ENCODE assay signal across 8 mouse cellular contexts in the genomic region with DNA sequence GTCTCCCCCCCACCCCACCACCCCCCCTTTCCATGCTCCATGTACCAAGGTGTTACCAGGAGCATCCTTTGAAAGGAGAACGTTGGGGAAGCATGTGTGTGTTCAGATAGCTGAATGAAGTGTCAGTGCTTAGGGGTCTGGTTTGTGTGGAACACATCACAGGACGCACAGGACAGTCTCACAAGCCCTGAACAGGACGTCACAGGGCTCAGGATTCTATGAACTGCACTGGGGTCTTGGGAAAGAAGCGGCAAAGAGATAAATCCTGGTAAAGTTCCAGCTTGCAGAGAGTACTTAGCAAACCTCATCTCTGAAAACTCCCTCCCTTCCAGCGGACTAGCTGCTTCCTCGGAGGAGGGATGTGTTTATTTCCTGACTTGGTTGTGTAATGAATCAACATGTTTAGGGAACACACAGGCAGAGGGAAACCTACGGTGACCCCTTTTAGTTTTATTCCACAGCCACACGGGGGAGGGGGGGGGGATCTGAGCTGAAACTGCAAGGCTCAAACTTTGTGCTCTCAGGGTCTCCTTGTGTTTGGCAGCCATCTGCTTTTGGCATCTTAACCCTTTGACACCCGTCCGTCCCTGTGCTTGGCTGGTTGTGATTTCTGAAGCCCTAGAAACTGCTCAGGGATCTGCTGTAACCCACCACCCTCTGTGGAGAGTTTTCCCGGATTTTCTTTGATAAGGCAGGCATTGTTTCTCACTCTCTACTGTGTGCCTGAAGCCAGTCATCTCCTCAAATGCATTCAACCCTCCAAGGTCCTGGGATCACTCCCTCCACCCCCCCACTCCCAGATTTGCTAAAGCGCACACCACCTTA. TPM values are rescaled to one million over a fixed set of nuclear protein-coding genes. Genes with fewer than 3 reads are reported as not detected.
DNase-seq lines count a peak whose midpoint lies in the region; ATAC-seq and TF ChIP-seq lines count a peak whose summit lies in the region.

No protein-coding gene starts in this region.

- ATAC-seq in lung, embryonic 14.5 days (ENCODE audit: insufficient read depth): peak; percentile 60; the same call in 1 of the 2 replicates
- ATAC-seq in embryonic facial prominence, embryonic 11.5 days (replicated peaks; ENCODE audit: insufficient number of reproducible peaks, low FRiP score, low TSS enrichment, low read depth): peak; percentile 17; the same call in 1 of the 2 replicates
- no peak for ATAC-seq in intestine, embryonic 14.5 days (replicated peaks; ENCODE audit: low FRiP score, low TSS enrichment, low read depth)

- WGBS in lung, embryonic 14.5 days: 3% methylated on average over 12 of the region's 12 CpGs
- 3% methylated on average over 12 of the region's 12 CpGs for WGBS in embryonic facial prominence, embryonic 11.5 days
- 9% methylated on average over 12 of the region's 12 CpGs for whole genome bisulfite sequencing in intestine, embryonic 14.5 days
- 7% methylated on average over 12 of the region's 12 CpGs for WGBS in small intestine, adult 2 months

- no peaks in the 10 kb centered on the region for H3K9me3 ChIP-seq in lung, embryonic 14.5 days (ENCODE audit: low read depth, low read length)
- no peaks in the 10 kb centered on the region for H3K9me3 ChIP-seq in embryonic facial prominence, embryonic 11.5 days (replicated peaks; ENCODE audit: control insufficient read depth, low read length)
- no peaks in the 10 kb centered on the region for H3K9me3 ChIP-seq in intestine, embryonic 14.5 days (ENCODE audit: control insufficient read depth, low read length)

- no peaks in the 10 kb centered on the region for H3K4me1 ChIP-seq in lung, embryonic 14.5 days (ENCODE audit: insufficient read depth)
- peaks cover 2% of the 10 kb centered on the region; the same call in 1 of the 2 replicates for H3K4me1 ChIP-seq in embryonic facial prominence, embryonic 11.5 days (ENCODE audit: control insufficient read depth, insufficient read depth, low read length)
- no peaks in the 10 kb centered on the region for H3K4me1 ChIP-seq in intestine, embryonic 14.5 days (replicated peaks; ENCODE audit: control insufficient read depth, insufficient read depth, low read length)
- H3K4me1 ChIP-seq in small intestine, adult 2 months (ENCODE audit: control insufficient read depth, insufficient read depth, insufficient read length, low read length): no peaks in the 10 kb centered on the region

- peak; percentile 74 for DNase-seq in lung, embryonic 14.5 days
- no peak for DNase-seq in lung, postnatal 14 days
- DNase-seq in embryonic facial prominence, embryonic 11.5 days (ENCODE audit: low spot score): peak; percentile 47
- peak; percentile 63 for DNase-seq in intestine, embryonic 14.5 days (ENCODE audit: low spot score)
- DNase-seq in adrenal gland, postnatal 4 days (ENCODE audit: low spot score in 2 of 2): no peak
- no peak for DNase-seq in ovary, postnatal 10 days (ENCODE audit: low spot score)
- no peak for DNase-seq in thymus, postnatal 10 days (ENCODE audit: low spot score in 2 of 2)

- TF ChIP-seq CTCF in lung, embryonic 14.5 days (IDR thresholded peaks at IDR 0.05; ENCODE audit: low read depth): no peak
- no peak for TF ChIP-seq CTCF in small intestine, adult 2 months (IDR thresholded peaks at IDR 0.05; ENCODE audit: extremely low read depth, insufficient read length, insufficient replicate concordance, low read depth, low read length)

- no peak overlapping the region for H3K27ac ChIP-seq in lung, embryonic 14.5 days (ENCODE audit: low read depth)
- H3K27ac ChIP-seq in embryonic facial prominence, embryonic 11.5 days (replicated peaks; ENCODE audit: low read depth, low read length): no peak overlapping the region
- peak overlapping the region; percentile 28; the same call in 1 of the 2 replicates for H3K27ac ChIP-seq in intestine, embryonic 14.5 days (ENCODE audit: low read depth)
- no peak overlapping the region for H3K27ac ChIP-seq in small intestine, adult 2 months (ENCODE audit: insufficient read depth, low read depth, low read length)

- H3K27me3 ChIP-seq in lung, embryonic 14.5 days (ENCODE audit: insufficient read depth, low read length): peaks cover 15% of the 10 kb centered on the region
- H3K27me3 ChIP-seq in embryonic facial prominence, embryonic 11.5 days (ENCODE audit: control insufficient read depth, insufficient read depth, low read length): peaks cover 10% of the 10 kb centered on the region; the same call in 1 of the 2 replicates
- peaks cover 13% of the 10 kb centered on the region for H3K27me3 ChIP-seq in intestine, embryonic 14.5 days (replicated peaks; ENCODE audit: control insufficient read depth, insufficient read depth, low read length)
- no peaks in the 10 kb centered on the region for H3K27me3 ChIP-seq in small intestine, adult 2 months (ENCODE audit: control insufficient read depth, insufficient read depth, low read length)

- TF ChIP-seq POLR2A in small intestine, adult 2 months (IDR thresholded peaks at IDR 0.05; ENCODE audit: low read depth, low read length): no peak

- H3K9ac ChIP-seq in lung, embryonic 14.5 days: no peak overlapping the region; the same call in 1 of the 2 replicates
- H3K9ac ChIP-seq in embryonic facial prominence, embryonic 11.5 days (replicated peaks; ENCODE audit: low read length): no peak overlapping the region
- H3K9ac ChIP-seq in intestine, embryonic 14.5 days (ENCODE audit: low read length): no peak overlapping the region

- peak overlapping the region; percentile 34 for H3K4me3 ChIP-seq in lung, embryonic 14.5 days (ENCODE audit: low read depth, low read length)
- no peak overlapping the region for H3K4me3 ChIP-seq in embryonic facial prominence, embryonic 11.5 days (ENCODE audit: low read depth, low read length)
- peak overlapping the region; percentile 36 for H3K4me3 ChIP-seq in intestine, embryonic 14.5 days (ENCODE audit: low read depth, low read length)
- peak overlapping the region; percentile 20; the same call in 1 of the 2 replicates for H3K4me3 ChIP-seq in small intestine, adult 2 months (ENCODE audit: low read depth, low read length)

- no peaks in the 10 kb centered on the region for H3K36me3 ChIP-seq in lung, embryonic 14.5 days (ENCODE audit: insufficient read depth)
- no peaks in the 10 kb centered on the region for H3K36me3 ChIP-seq in embryonic facial prominence, embryonic 11.5 days (replicated peaks; ENCODE audit: control insufficient read depth, insufficient read depth, low read depth, low read length)
- no peaks in the 10 kb centered on the region for H3K36me3 ChIP-seq in intestine, embryonic 14.5 days (ENCODE audit: control insufficient read depth, insufficient read depth, low read length)
- no peaks in the 10 kb centered on the region for H3K36me3 ChIP-seq in small intestine, adult 2 months (ENCODE audit: control insufficient read depth, insufficient read depth, low read length)

- peak overlapping the region; percentile 63 for H3K4me2 ChIP-seq in lung, embryonic 14.5 days
- peak overlapping the region; percentile 19; the same call in 1 of the 2 replicates for H3K4me2 ChIP-seq in embryonic facial prominence, embryonic 11.5 days (ENCODE audit: low read depth, low read length)
- peak overlapping the region; percentile 67 for H3K4me2 ChIP-seq in intestine, embryonic 14.5 days (ENCODE audit: low read length)

RNA-seq across cellular contexts. Expression of a gene that starts 3.3 kb away (rescaled TPM):
- polyA plus RNA-seq in lung, embryonic 14.5 days (2014; fragmentation: Nextera tagmentation; extraction: Ambion mirVana): 2.6 and 3.3 TPM in 2 replicates
- polyA plus RNA-seq in embryonic facial prominence, embryonic 11.5 days (2014; fragmentation: Nextera tagmentation; extraction: Ambion mirVana): 0.36 and 1.3 TPM in 2 replicates
- polyA plus RNA-seq in intestine, embryonic 14.5 days (2014; fragmentation: Nextera tagmentation; extraction: Ambion mirVana): 6.5 and 7.3 TPM in 2 replicates
- polyA plus RNA-seq in small intestine, adult 2 months (2012; rRNA removed): 0.10 and 0.25 TPM in 2 replicates
- total RNA-seq in adrenal gland, postnatal 4 days (2021): under 1 TPM; 0.48 to 0.56 TPM

Comparison
In these comparisons a context has a peak if more than half of its experiments do, and no peak if none do; other contexts are left out.
1. DNase-seq: peak in lung, embryonic 14.5 days (single experiment), embryonic facial prominence, embryonic 11.5 days (single experiment) and intestine, embryonic 14.5 days (single experiment); none in lung, postnatal 14 days (single experiment), adrenal gland, postnatal 4 days (0 of 2), ovary, postnatal 10 days (single experiment) and thymus, postnatal 10 days (0 of 2).
2. Peak in every context shown above with its lines, with median percentiles within 50 percentile points of each other: H3K4me2 ChIP-seq.